Mouse (Mus musculus): ENCODE measurements at regions not wholly inside any gene's neighbourhood (a gene's known extent, or its start where the extent isn't known, plus 50 kb on each side); places are given as distances from the start of the nearest gene placed in this dataset.

DNA sequence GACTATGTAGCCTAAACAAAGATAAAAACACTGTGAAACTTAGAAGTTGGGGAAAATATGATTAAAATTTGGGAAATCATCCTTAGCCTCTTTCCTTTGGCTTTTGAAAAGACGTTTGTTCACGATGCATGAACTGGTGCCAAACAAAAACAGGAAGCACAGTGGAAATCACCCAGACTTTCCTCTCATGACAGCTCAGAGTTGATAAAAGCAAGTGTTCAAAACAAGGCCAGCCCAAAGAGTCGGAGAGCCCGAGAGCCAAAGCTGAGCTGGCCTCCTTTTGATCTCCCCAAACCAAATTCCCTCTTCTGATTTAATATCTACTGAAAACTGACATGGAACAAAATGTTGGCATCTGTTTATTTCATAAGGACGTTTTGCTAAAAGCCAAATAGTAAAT lies 632.1 kb upstream of the Intu start:
- no peak for TF ChIP-seq CTCF (IDR thresholded peaks at IDR 0.05; ENCODE audit: borderline replicate concordance, insufficient read depth, low read length)
- no peak for TF ChIP-seq POLR2A (IDR thresholded peaks at IDR 0.05; ENCODE audit: low read depth, low read length)
